Mouse (Mus musculus) brain, adult 2 months (tissue): Measurements from ENCODE around the gene Mknk2.

Experiments
- DNase-seq: peaks from one replicate; pipeline ENCODE4 v3.0.0; 2011; ENCODE audit warnings: low read depth, low spot score

Gene Mknk2

GRCm38 (mm10) chr10:80692249-80693165 is 14.6 kb upstream of the Mknk2 start:
- DNase-seq, result no peak

DNA sequence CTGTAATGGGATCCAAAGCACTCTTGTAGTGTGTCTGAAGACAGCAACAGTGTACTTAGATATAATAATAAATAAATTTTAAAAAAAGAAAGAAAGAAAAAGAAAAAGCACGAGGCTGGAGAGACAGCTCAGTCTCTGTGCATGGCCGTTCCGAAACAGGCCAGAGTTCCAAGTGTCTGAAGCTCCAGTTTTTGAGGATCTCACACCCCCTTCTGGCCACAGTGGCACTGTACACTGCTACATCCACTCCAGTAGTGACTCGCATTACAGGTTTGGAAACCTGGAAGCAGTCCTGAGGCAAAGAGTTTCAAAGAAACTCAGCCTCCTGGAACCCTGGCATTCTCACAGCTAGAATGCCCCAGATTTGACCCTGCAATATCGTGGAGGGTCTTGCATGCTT is 9.9 kb upstream of the Mknk2 start:
- DNase-seq, result peak; percentile 89

DNA sequence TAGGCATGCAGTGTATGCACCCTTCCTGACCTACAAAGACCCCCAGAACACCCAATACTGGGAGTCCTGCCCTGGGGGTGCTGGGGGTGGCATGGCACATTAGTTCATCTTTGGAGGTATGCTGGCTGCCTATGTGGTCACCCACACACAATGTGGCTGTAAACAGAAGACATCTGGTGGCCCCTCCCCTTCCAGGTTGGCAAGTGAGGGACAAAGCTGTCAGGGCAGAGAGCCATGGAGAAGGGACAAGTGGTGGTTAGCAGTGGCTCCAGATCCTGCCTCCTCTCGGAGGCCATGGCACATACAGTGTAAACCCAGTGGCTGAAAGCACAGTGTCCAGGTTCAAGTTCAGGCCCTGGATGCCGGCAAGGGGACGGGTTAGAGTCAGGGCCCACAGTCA is 8.7 kb upstream of the Mknk2 start:
- DNase-seq, result no peak

- no peak for DNase-seq
Measured at GRCm38 (mm10) chr10:80684984-80685383, 7.1 kb upstream of the Mknk2 start.

GRCm38 (mm10) chr10:80684214-80684613 is 6.3 kb upstream of the Mknk2 start:
- DNase-seq, result peak; percentile 77

DNA sequence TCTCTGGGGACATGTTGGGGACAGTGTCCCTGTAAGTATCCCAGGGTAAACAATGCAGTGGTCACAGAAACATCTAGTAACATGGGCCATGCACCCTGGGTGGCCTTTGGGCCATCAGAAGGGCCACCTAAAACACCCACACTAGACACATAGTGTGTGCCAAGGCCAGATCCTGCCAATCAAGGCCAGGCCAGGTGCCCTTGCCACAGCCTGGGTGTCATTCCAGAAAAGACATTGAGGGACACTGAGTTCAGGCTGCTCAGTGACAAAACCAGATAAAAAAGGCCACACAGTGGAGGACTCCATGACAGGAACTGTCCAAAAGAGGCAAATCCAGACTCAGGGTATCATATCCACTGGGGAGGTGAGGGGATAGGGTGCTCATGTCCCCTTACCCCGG is 5.7 kb upstream of the Mknk2 start:
- no peak for DNase-seq

DNA sequence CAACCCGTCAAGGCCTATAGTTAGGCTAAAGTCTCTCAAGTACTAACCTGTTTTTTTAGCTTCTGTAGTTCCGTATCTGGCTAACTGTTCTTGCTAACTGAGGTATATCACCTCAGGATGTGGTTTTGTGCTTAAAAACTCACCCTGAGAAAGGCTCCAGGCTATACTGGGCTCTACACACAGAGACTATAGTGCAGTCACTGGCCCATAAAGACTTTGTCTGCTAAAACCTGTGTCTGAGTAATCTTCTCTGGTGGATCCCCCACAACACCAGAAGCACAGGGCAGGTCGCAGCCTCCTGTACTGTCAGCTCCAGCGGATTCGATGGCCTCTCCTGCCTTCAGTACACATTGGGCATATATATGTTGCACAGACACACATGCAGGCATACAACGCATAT is 4.1 kb upstream of the Mknk2 start:
- DNase-seq, result no peak

DNA sequence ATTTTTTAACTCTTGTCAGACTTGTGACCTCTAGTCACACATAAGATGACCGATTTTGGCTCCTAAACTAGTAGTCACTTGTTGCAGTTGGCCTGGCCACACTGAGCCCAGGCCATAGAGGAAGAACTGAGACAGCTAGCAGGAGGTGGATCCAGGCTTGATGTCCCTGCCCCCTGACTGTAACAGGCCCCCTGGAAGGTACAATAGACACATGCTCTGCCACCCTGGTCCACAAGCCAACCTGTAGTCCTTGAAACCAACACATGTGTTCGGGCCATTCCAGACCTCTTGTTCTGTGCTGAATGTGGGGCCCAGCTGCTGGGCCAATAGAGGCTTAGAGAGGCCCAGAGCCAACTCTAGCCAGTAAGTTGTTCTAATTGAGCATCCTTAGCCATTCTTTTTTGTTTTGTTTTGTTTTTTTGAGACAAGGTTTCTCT is 2.4 kb upstream of the Mknk2 start:
- no peak for DNase-seq

DNA sequence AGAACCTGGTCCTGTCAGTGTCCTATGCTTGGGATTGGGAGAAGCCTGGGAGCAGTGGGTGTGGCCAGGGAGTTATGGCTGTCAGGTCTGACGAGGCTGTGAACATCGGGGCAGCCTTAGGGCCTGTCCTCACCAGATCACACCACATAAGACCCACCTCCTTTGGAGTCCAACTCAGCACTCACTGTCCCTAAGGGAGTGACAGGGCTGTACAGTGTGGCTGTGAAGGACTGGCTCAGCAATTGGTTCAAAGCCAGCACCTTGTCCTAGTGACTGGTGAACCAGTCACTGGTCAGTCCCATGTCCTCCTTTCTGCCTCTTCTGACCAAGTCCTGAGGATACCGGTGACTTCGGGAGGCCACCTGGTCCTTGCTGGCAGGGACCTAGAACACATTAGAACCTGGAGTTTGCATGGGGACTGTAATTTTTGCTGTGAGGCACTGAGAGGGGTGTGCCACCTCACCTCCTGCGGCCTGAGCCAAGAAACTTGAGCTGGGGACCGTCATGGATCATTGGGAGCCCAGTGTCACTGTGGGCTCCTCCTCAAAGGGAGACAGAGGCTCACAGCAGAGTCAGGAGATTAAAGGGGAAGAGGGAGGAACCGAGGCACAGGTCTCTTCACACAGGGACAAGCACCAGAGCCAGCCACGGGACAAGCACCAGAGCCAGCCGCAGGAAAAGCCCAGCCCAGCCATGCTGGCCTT is 1.8 kb upstream of the Mknk2 start:
- no peak for DNase-seq

DNA sequence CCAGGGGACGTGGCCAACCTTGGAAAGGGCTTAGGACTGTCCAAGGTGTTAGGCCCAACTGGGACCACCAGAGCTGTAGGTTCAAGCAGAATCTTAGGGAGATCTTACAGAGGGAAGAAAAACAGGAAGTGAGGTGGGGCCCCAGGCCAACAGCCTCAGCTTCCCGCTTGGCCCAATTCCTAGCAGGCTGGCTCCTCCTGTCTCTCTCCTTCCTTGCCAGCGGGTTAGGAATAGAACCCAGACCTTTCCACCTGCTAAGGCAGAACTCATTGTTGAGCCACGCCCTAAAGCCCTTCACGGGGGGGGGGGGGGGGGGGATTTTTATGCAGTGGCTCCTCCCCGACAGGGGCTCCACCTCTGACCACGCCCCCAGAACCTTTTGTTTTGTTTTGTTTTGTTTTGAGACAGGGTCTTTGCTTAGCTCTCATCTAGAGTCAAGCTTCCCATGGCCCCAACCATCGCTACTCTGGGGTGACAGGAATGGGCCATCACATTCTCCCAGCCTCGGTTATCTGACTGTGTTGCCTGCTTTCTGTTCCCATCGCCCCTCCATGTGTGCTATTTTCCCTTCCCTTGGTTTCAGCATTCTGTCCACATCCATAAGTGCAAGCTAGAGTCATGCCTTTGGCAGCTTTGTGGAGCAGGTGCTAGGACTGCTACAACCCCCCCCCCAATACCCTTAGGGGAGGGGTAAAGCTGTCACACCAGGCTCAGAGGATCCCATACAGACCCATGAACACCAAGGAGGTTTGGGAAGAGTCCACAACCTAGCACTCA is 877 bp upstream of the Mknk2 start:
- peak; percentile 60 for DNase-seq

- peak; percentile 74 for DNase-seq
Measured at GRCm38 (mm10) chr10:80677128-80677875, 610 bp downstream of the Mknk2 start.

GRCm38 (mm10) chr10:80676198-80676928 is 1.5 kb downstream of the Mknk2 start:
- peak; percentile 100 for DNase-seq

- DNase-seq, result peak; percentile 53
Measured at GRCm38 (mm10) chr10:80675405-80676197, 2.3 kb downstream of the Mknk2 start.

DNA sequence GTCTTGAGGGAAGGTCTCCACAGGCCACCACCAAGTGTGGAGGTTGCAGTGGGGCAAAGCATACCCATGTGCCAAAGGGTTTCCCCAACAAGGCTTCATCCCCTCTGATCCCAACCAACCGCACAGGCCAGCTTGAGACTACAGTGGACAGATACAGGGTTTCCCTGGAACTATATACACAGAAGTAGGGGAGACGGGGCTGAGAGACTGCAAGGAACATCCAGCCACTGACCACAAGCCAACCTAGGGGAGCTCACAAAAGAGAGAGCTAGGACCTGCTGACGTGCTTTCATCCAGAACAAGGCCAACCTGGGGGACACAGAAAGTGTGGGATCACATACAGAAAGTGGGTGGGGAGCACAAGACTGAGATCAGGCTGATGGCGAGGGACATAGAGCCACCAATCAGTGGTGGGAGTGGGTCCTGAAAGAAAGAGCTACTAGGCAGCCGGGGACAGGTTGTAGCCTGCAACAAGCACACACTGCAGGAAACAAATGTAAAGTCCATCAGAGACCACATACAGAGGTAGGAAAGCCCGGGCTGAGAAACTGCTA is 3.0 kb downstream of the Mknk2 start:
- DNase-seq, result no peak

DNA sequence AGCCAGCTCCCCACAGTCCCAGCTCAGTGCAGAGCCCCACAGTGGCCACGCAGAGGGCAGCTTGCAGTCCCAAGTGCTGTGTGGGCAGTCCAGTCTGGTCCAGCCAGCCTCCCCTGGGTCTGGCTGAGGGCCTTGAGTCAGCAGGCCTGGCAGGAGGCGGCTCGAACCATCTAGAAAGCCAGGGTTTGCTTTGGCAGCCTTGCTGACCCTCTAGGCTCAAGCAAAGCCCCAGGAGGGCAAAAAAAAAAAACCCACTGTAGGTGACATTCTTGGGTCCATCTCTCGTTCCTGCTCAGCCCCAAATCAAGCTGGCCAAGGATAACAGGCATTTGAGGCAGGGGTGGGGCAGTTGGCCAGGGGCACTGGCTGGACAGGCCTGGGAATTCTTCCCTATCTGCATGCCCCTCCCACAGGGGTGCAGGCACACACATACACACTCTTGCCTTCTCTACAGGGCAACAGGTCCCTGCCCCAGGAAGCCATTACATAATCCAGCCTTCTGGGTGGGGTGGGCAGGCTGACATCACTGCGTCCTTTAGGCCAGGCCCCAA is 3.7 kb downstream of the Mknk2 start:
- DNase-seq, result peak; percentile 55

DNA sequence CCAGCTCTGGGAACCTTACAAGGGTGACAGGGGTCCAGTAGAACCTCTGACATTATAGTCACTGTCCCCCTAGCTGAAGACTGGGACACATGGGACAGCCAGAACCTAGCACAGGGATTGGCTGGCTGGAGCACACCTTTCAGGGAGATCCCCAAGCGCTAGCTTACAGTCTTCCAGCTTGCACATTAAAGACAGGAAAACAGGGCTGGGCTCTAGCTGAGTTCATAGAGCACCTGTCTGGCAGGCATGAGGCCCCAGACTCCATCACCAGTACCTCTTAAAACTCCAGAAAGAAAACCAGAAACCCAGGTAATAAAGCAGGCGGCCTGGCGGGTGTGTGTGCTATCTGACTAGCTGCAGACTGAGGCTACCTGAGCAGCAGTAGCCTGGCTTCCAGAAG is 4.2 kb downstream of the Mknk2 start:
- no peak for DNase-seq

- no peak for DNase-seq
Measured at GRCm38 (mm10) chr10:80671936-80672690, 5.8 kb downstream of the Mknk2 start.

DNA sequence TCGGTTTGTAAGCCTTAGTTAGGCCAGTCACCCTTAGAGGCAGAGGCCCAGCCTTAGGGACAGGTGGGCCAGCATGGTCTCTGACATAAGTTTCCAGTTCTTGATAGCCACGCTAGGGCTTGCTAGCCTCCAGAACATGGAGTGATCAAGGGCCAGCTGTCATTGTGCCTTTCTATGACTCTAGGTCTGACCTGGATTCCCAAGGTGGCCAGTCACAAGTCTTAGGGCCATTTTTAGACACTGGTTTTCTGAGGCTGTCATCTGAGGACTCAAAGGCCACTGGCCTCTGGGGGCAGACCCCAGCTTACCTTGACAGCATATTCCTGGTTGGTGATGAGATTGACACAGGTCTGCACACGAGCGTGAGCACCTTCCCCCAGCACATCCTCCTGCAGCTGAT is 6.7 kb downstream of the Mknk2 start:
- no peak for DNase-seq

DNA sequence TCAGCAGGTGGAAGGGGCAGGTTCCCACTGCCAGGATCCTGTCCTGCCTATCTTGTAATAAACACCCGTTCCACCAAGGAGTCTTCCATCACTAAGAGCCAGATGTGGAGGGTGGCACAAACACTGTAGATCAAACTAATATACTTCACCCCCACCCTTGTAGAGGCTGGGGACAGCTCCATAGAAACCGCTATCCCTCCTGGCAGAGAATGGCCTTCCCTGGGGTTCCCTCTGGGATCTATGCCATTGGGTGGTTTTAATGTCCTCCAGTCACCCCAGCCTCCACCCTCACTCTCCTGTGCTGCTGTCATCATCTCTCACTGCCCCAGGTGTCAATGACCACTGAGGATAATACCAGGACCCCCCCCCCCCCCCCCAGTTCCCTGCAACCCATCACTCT is 7.4 kb downstream of the Mknk2 start:
- no peak for DNase-seq
